Mouse (Mus musculus) lung, embryonic 14.5 days (tissue): Measurements from ENCODE around the gene Ivns1abp. TPM values are rescaled to one million over a fixed set of nuclear protein-coding genes. Genes with fewer than 3 reads are reported as not detected.

Experiments used
- ATAC-seq: fragments of 200-750 bp; cut with Nextera tagmentation; 2 replicates; pipeline ENCODE4 v1.8.0; 2017; ENCODE audit warnings: mild to moderate bottlenecking, moderate TSS enrichment, moderate library complexity; ENCODE audit not compliant: insufficient read depth
- DNase-seq: peaks from one replicate; pipeline ENCODE4 v3.0.0-alpha.2; 2015
- H3K27ac ChIP-seq: fragments of 300-500 bp; sonication (generic); 2 replicates; pipeline ENCODE4 v1.5.1; 2014; ENCODE audit warnings: low read depth, mild to moderate bottlenecking, moderate library complexity
- H3K27me3 ChIP-seq: fragments of 300-500 bp; sonication (generic); 2 replicates; pipeline ENCODE4 v1.6.1; 2014; ENCODE audit warnings: low read length, control low read depth; ENCODE audit not compliant: insufficient read depth
- H3K36me3 ChIP-seq: fragments of 300-500 bp; sonication (generic); 2 replicates; pipeline ENCODE4 v1.6.1; 2014; ENCODE audit warnings: control low read depth; ENCODE audit not compliant: insufficient read depth
- H3K4me1 ChIP-seq: fragments of 300-500 bp; sonication (generic); 2 replicates; pipeline ENCODE4 v1.6.1; 2014; ENCODE audit warnings: antibody characterized with exemption, control low read depth; ENCODE audit not compliant: insufficient read depth
- H3K4me2 ChIP-seq: fragments of 300-500 bp; sonication (generic); 2 replicates; pipeline ENCODE4 v1.6.1; 2014; ENCODE audit warnings: mild to moderate bottlenecking
- H3K4me3 ChIP-seq: fragments of 300-500 bp; sonication (generic); 2 replicates; pipeline ENCODE4 v1.5.1; 2014; ENCODE audit warnings: low read depth, low read length
- H3K9ac ChIP-seq: fragments of 300-500 bp; sonication (generic); 2 replicates; pipeline ENCODE4 v1.6.1; 2014
- H3K9me3 ChIP-seq: fragments of 300-500 bp; sonication (generic); 2 replicates; pipeline ENCODE4 v1.6.1; 2016; ENCODE audit warnings: low read depth, low read length, control low read depth
- CTCF ChIP-seq: IDR thresholded peaks from 2 replicates; pipeline ENCODE4 v1.5.1; 2016; ENCODE audit warnings: antibody characterized with exemption, low read depth
- WGBS: fragments of 180-500 bp; shearing (Covaris S2); extraction: QIAGEN DNeasy Blood & Tissue Kit; methylation state at CpG from one replicate; pipeline ENCODE4 v1.1.7; 2014; 5-methylcytosine and 5-hydroxymethylcytosine counted together
- polyA plus RNA-seq: library from polyadenylated mRNA; unstranded; fragments of >200 nt; fragmentation: Nextera tagmentation; extraction: Ambion mirVana; gene quantifications from 2 replicates; pipeline ENCODE4 v1.2.1, GENCODE M21; 2014

The Ivns1abp gene
- polyA plus RNA-seq, 1 experiment from 2014 or later, result 268 TPM

GRCm38 (mm10) chr1:151320408-151320807 is 23.9 kb upstream of the Ivns1abp start:
- DNase-seq, result peak; percentile 8
- Histone ChIP-seq H3K27me3 (no peaks in the 10 kb centered on the region), H3K4me3 (no peak overlapping the region), H3K9ac (no peak overlapping the region), H3K4me2 (no peak overlapping the region), H3K36me3 (no peaks in the 10 kb centered on the region), H3K9me3 (no peaks in the 10 kb centered on the region), H3K27ac (no peak overlapping the region), H3K4me1 (no peaks in the 10 kb centered on the region)
- no peak for TF ChIP-seq CTCF
- no peak for ATAC-seq
- 57% methylated on average over 4 of the region's 4 CpGs for WGBS

DNA sequence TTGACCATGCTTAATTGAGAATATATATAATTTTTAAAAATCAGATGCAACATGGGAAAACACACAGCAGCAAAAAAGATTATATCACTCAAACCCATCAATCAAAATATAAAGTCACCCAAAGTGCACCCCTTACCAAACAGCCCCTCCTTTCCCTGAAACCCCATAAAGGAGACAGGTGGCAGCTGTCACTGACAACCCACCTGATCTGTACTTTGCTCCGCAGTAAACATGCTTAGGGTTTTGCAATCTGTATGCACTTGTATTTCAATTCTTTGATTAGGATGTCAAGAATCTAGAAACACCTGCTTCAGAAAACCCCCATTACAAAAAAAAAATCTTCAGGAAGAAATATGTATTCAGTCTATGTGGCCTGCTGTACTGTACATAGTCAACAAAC is 18.9 kb upstream of the Ivns1abp start:
- no peaks in the 10 kb centered on the region for H3K27me3 ChIP-seq
- DNase-seq, result no peak
- ATAC-seq, result no peak
- no peak for TF ChIP-seq CTCF
- no peak overlapping the region for H3K9ac ChIP-seq
- H3K4me3 ChIP-seq, result no peak overlapping the region
- H3K4me1 ChIP-seq, result no peaks in the 10 kb centered on the region
- no peaks in the 10 kb centered on the region for H3K36me3 ChIP-seq
- H3K4me2 ChIP-seq, result no peak overlapping the region
- no peak overlapping the region for H3K27ac ChIP-seq
- WGBS, result 40% methylated on average over 1 of the region's 1 CpGs
- no peaks in the 10 kb centered on the region for H3K9me3 ChIP-seq

- Histone ChIP-seq H3K4me3 (no peak overlapping the region), H3K27ac (no peak overlapping the region), H3K4me1 (no peaks in the 10 kb centered on the region), H3K4me2 (no peak overlapping the region), H3K9ac (no peak overlapping the region), H3K36me3 (no peaks in the 10 kb centered on the region), H3K27me3 (no peaks in the 10 kb centered on the region), H3K9me3 (no peaks in the 10 kb centered on the region)
- ATAC-seq (no peak), DNase-seq (no peak)
- TF ChIP-seq CTCF, result no peak
- WGBS, result 78% methylated on average over 14 of the region's 14 CpGs
These were observed 15.8 kb upstream of the Ivns1abp start for GRCm38 (mm10) chr1:151328341-151329097.

DNA sequence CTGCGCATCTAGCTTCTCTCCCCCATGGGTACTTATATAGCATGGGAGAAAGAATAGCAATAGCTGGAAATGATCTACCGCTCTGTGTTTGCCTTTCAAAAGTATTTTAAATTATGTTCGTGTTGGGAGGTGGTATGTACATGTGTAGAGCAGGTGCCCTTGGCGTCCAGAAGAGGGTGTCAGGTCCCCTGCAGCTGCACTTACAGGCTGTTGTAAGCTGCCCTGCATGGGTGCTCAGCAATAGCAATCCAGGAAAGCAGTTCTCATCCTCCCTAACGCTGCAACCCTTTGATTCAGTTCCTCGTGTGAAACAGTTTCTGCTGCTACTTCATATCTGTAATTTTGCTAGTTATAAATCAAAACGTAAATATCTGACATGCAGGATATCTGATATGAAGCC is 14.7 kb upstream of the Ivns1abp start:
- WGBS, result 70% methylated on average over 7 of the region's 7 CpGs
- H3K4me3 ChIP-seq, result no peak overlapping the region
- no peaks in the 10 kb centered on the region for H3K9me3 ChIP-seq
- no peaks in the 10 kb centered on the region for H3K27me3 ChIP-seq
- no peak for DNase-seq
- no peaks in the 10 kb centered on the region for H3K36me3 ChIP-seq
- H3K4me1 ChIP-seq, result no peaks in the 10 kb centered on the region
- no peak overlapping the region for H3K4me2 ChIP-seq
- no peak overlapping the region for H3K9ac ChIP-seq
- no peak overlapping the region for H3K27ac ChIP-seq
- no peak for ATAC-seq
- TF ChIP-seq CTCF, result no peak

GRCm38 (mm10) chr1:151332819-151333218 is 11.5 kb upstream of the Ivns1abp start:
- H3K27me3 ChIP-seq, result no peaks in the 10 kb centered on the region
- H3K27ac ChIP-seq, result no peak overlapping the region
- no peak for TF ChIP-seq CTCF
- H3K9me3 ChIP-seq, result no peaks in the 10 kb centered on the region
- 83% methylated on average over 3 of the region's 3 CpGs for WGBS
- no peak overlapping the region for H3K4me3 ChIP-seq
- no peak overlapping the region for H3K4me2 ChIP-seq
- ATAC-seq (no peak), DNase-seq (no peak)
- no peak overlapping the region for H3K9ac ChIP-seq
- H3K4me1 ChIP-seq, result no peaks in the 10 kb centered on the region
- H3K36me3 ChIP-seq, result no peaks in the 10 kb centered on the region

DNA sequence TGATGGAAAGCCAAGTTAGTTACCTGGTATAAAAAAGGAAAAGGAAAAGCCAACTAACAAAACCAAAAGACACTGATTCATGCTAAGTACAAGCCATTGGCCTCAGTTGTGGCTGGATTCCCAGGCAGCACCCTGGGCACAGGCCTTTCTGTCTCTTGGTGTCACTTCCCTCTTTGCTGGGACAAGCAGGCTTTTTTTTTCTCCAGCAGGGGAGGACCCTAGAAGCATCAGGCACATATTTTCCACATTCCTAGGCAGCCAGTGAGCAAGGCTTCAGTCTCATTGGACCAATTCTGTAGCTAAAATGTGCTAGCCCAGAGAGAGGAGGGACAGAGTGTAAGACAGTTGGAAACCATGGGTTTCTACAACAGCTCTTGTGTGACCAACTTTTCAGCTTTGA is 6.0 kb upstream of the Ivns1abp start:
- DNase-seq (peak; percentile 31), ATAC-seq (no peak)
- peak overlapping the region; percentile 8; the same call in 1 of the 2 replicates for H3K27ac ChIP-seq
- H3K4me3 ChIP-seq, result no peak overlapping the region
- H3K4me2 ChIP-seq, result no peak overlapping the region
- peaks cover 4% of the 10 kb centered on the region; the same call in 1 of the 2 replicates for H3K4me1 ChIP-seq
- H3K36me3 ChIP-seq, result no peaks in the 10 kb centered on the region
- H3K9me3 ChIP-seq, result no peaks in the 10 kb centered on the region
- no peaks in the 10 kb centered on the region for H3K27me3 ChIP-seq
- no peak overlapping the region for H3K9ac ChIP-seq
- no peak for TF ChIP-seq CTCF

- WGBS, result 48% methylated on average over 2 of the region's 2 CpGs
- no peaks in the 10 kb centered on the region for H3K9me3 ChIP-seq
- ATAC-seq (0 out of 2 replicates have a peak, but pooled peaks have one; percentile 25), DNase-seq (peak; percentile 65)
- H3K36me3 ChIP-seq, result no peaks in the 10 kb centered on the region
- no peak overlapping the region for H3K4me2 ChIP-seq
- H3K27ac ChIP-seq, result no peak overlapping the region; the same call in 1 of the 2 replicates
- H3K4me3 ChIP-seq, result no peak overlapping the region
- H3K27me3 ChIP-seq, result no peaks in the 10 kb centered on the region
- TF ChIP-seq CTCF, result no peak
- H3K4me1 ChIP-seq, result peaks cover 4% of the 10 kb centered on the region; the same call in 1 of the 2 replicates
- H3K9ac ChIP-seq, result no peak overlapping the region
These were observed 5.3 kb upstream of the Ivns1abp start for GRCm38 (mm10) chr1:151338941-151339340.
